12 mouse cellular contexts compared by ENCODE assay signal in genomic region chr4:26929879-26930481, GRCm38 (mm10).
DNase-seq lines count a peak whose midpoint lies in the region; ATAC-seq and TF ChIP-seq lines count a peak whose summit lies in the region.
"Had no signal": no experiment of that assay in that cellular context is flagged by ENCODE, and none has a peak within 500 bp of the region (broad histone marks: within the 10 kb centered on the region; RNA-seq: fewer than 3 reads in every experiment).

No protein-coding gene starts in this region.

- no peak for TF ChIP-seq EP300 in lung, postnatal 0 days (IDR thresholded peaks at IDR 0.05)
- no peak for TF ChIP-seq EP300 in stomach, postnatal 0 days (optimal IDR thresholded peaks at IDR 0.05)

- no peak overlapping the region for H3K4me3 ChIP-seq in lung, postnatal 0 days (ENCODE audit: low read depth, low read length)
- H3K4me3 ChIP-seq in hindbrain, embryonic 13.5 days, result no peak overlapping the region
- no peak overlapping the region for H3K4me3 ChIP-seq in stomach, postnatal 0 days (ENCODE audit: low read depth, low read length)

- no peak overlapping the region for H3K4me2 ChIP-seq in lung, postnatal 0 days (replicated peaks; ENCODE audit: low read depth, low read length)
- 0 out of 2 replicates have a peak overlapping the region, but pooled peaks have one; percentile 8 for H3K4me2 ChIP-seq in hindbrain, embryonic 13.5 days
- H3K4me2 ChIP-seq in stomach, postnatal 0 days (replicated peaks; ENCODE audit: low read depth), result no peak overlapping the region

- H3K27ac ChIP-seq in lung, postnatal 0 days (ENCODE audit: low read length), result no peak overlapping the region
- H3K27ac ChIP-seq in hindbrain, embryonic 13.5 days, result no peak overlapping the region
- no peak overlapping the region for H3K27ac ChIP-seq in stomach, postnatal 0 days (replicated peaks)
- H3K27ac ChIP-seq: macrophage had no signal

- 62% methylated on average over 6 of the region's 6 CpGs for WGBS in lung, postnatal 0 days
- WGBS in hindbrain, embryonic 13.5 days, result 49% methylated on average over 6 of the region's 6 CpGs
- WGBS in stomach, postnatal 0 days, result 63% methylated on average over 6 of the region's 6 CpGs

- ATAC-seq in lung, postnatal 0 days, result no peak
- peak; percentile 81 for ATAC-seq in hindbrain, embryonic 13.5 days (ENCODE audit: low FRiP score)
- ATAC-seq in stomach, postnatal 0 days (ENCODE audit: low FRiP score, low TSS enrichment), result no peak

- H3K9me3 ChIP-seq in lung, postnatal 0 days (ENCODE audit: low read length), result no peaks in the 10 kb centered on the region
- H3K9me3 ChIP-seq in hindbrain, embryonic 13.5 days, result no peaks in the 10 kb centered on the region
- no peaks in the 10 kb centered on the region for H3K9me3 ChIP-seq in stomach, postnatal 0 days (ENCODE audit: control insufficient read depth, low read length)

- TF ChIP-seq CTCF in lung, postnatal 0 days (IDR thresholded peaks at IDR 0.05), result peak; percentile 42
- TF ChIP-seq CTCF in stomach, postnatal 0 days (IDR thresholded peaks at IDR 0.05; ENCODE audit: low read depth), result peak; percentile 73

- no peaks in the 10 kb centered on the region for H3K4me1 ChIP-seq in lung, postnatal 0 days (ENCODE audit: insufficient read depth, low read depth, low read length)
- H3K4me1 ChIP-seq in hindbrain, embryonic 13.5 days (replicated peaks), result 0 out of 2 replicates have a peak, but pooled peaks cover 2% of the 10 kb centered on the region
- no peaks in the 10 kb centered on the region for H3K4me1 ChIP-seq in stomach, postnatal 0 days (replicated peaks; ENCODE audit: control insufficient read depth, insufficient read depth)

- H3K9ac ChIP-seq in lung, postnatal 0 days (replicated peaks; ENCODE audit: low read depth), result no peak overlapping the region
- no peak overlapping the region for H3K9ac ChIP-seq in hindbrain, embryonic 13.5 days
- H3K9ac ChIP-seq in stomach, postnatal 0 days (ENCODE audit: low read length), result no peak overlapping the region

- no peaks in the 10 kb centered on the region for H3K27me3 ChIP-seq in lung, postnatal 0 days (replicated peaks; ENCODE audit: insufficient read depth, low read length)
- no peaks in the 10 kb centered on the region for H3K27me3 ChIP-seq in hindbrain, embryonic 13.5 days
- H3K27me3 ChIP-seq in stomach, postnatal 0 days (ENCODE audit: control insufficient read depth, insufficient read depth, low read length), result no peaks in the 10 kb centered on the region

- DNase-seq in cerebellum, adult 9-10 months, result peak; percentile 60
- no peak for DNase-seq in cerebellum, postnatal 4 days (ENCODE audit: low spot score in 2 of 2)
- peak; percentile 15 for DNase-seq in lung, postnatal 0 days (ENCODE audit: low spot score)
- DNase-seq in lung, postnatal 36 days, result no peak
- no peak for DNase-seq in stomach, postnatal 0 days (ENCODE audit: low spot score)
- DNase-seq in urinary bladder, postnatal 14 days (ENCODE audit: low spot score), result no peak
- no peak for DNase-seq in cerebellum, adult 8-10 months
- DNase-seq: gastrocnemius, postnatal 25 days; kidney, postnatal 25 days; spleen, adult 18-20 months had no signal

- no peaks in the 10 kb centered on the region for H3K36me3 ChIP-seq in lung, postnatal 0 days (ENCODE audit: insufficient read depth, low read length)
- H3K36me3 ChIP-seq in hindbrain, embryonic 13.5 days, result no peaks in the 10 kb centered on the region
- no peaks in the 10 kb centered on the region for H3K36me3 ChIP-seq in stomach, postnatal 0 days (ENCODE audit: control insufficient read depth, insufficient read depth, low read length)

Comparison
In these comparisons a context has a peak if more than half of its experiments do, and no peak if none do; other contexts are left out.
1. DNase-seq: peak in cerebellum, adult 9-10 months (single experiment) and lung, postnatal 0 days (single experiment); none in cerebellum, postnatal 4 days (0 of 2), lung, postnatal 36 days (single experiment), stomach, postnatal 0 days (single experiment), urinary bladder, postnatal 14 days (single experiment) and cerebellum, adult 8-10 months (single experiment).